Mouse (Mus musculus) myocyte (in vitro differentiated cells): ENCODE measurements around the gene Slc29a4. TPM values are rescaled to one million over a fixed set of nuclear protein-coding genes. Genes with fewer than 3 reads are reported as not detected.

Experiments
- H3K27me3 ChIP-seq: one replicate; pipeline ENCODE4 v1.6.1; 2011; ENCODE audit not compliant: control insufficient read depth, insufficient read depth, insufficient read length
- H3K36me3 ChIP-seq: one replicate; pipeline ENCODE4 v1.6.1; 2011; ENCODE audit not compliant: control insufficient read depth, insufficient read depth
- H3K4me2 ChIP-seq: one replicate; pipeline ENCODE4 v1.6.1; 2011; ENCODE audit warnings: low read depth, control low read depth
- H3K4me3 ChIP-seq: one replicate; pipeline ENCODE4 v1.5.1; 2011; ENCODE audit warnings: mild to moderate bottlenecking, control low read depth, moderate library complexity
- H3K79me2 ChIP-seq: one replicate; pipeline ENCODE4 v1.6.1; 2011; ENCODE audit not compliant: control insufficient read depth, insufficient read depth
- H3ac ChIP-seq: one replicate; pipeline ENCODE4 v1.6.1; 2011; ENCODE audit not compliant: control insufficient read depth, insufficient read length
- CEBPB ChIP-seq: IDR thresholded peaks from 2 replicates; pipeline ENCODE4 v1.6.1; 2011; ENCODE audit warnings: mild to moderate bottlenecking, moderate library complexity; ENCODE audit not compliant: poor library complexity, insufficient read depth, severe bottlenecking
- E2F4 ChIP-seq: IDR thresholded peaks from one replicate; pipeline ENCODE4 v1.6.1; 2011; ENCODE audit warnings: mild to moderate bottlenecking, control low read depth, moderate library complexity; ENCODE audit not compliant: insufficient read depth
- MAX ChIP-seq: IDR thresholded peaks from one replicate; pipeline ENCODE4 v1.6.1; 2011; ENCODE audit warnings: low read depth, mild to moderate bottlenecking, control low read depth
- MYOD1 ChIP-seq, 3 experiments: IDR thresholded peaks; one replicate each; pipeline ENCODE4 v1.6.1; 2011; ENCODE audit warnings: control low read depth in 2 of 3, low read depth in 2 of 3, mild to moderate bottlenecking in 2 of 3, moderate library complexity in 1 of 3; ENCODE audit not compliant: insufficient read length in 2 of 3, control insufficient read depth in 1 of 3
- MYOG ChIP-seq, 3 experiments: IDR thresholded peaks; one replicate each; pipeline ENCODE4 v1.6.1; 2011; ENCODE audit warnings: control low read depth in 2 of 3, low read depth in 2 of 3, mild to moderate bottlenecking in 2 of 3; ENCODE audit not compliant: insufficient read length in 2 of 3, control insufficient read depth in 1 of 3, insufficient read depth in 1 of 3
- POLR2A ChIP-seq: IDR thresholded peaks from one replicate; pipeline ENCODE4 v1.6.1; 2011; ENCODE audit warnings: low read depth, mild to moderate bottlenecking, control low read depth, moderate library complexity; ENCODE audit not compliant: insufficient read length
- POLR2AphosphoS2 ChIP-seq: IDR thresholded peaks from one replicate; pipeline ENCODE4 v1.6.1; 2011; ENCODE audit warnings: low read depth, control low read depth; ENCODE audit not compliant: insufficient read length
- REST ChIP-seq: IDR thresholded peaks from one replicate; pipeline ENCODE4 v1.6.1; 2011; ENCODE audit warnings: mild to moderate bottlenecking, control low read depth, moderate library complexity; ENCODE audit not compliant: insufficient read depth, insufficient read length
- SRF ChIP-seq: IDR thresholded peaks from one replicate; pipeline ENCODE4 v1.6.1; 2011; ENCODE audit warnings: low read depth; ENCODE audit not compliant: control insufficient read depth, insufficient read length
- TCF12 ChIP-seq: IDR thresholded peaks from one replicate; pipeline ENCODE4 v1.6.1; 2011; ENCODE audit warnings: mild to moderate bottlenecking, control low read depth; ENCODE audit not compliant: poor library complexity, insufficient read depth, severe bottlenecking
- TCF3 ChIP-seq: IDR thresholded peaks from one replicate; pipeline ENCODE4 v1.6.1; 2011; ENCODE audit warnings: low read depth, control low read depth; ENCODE audit not compliant: insufficient read length
- USF1 ChIP-seq: IDR thresholded peaks from one replicate; pipeline ENCODE4 v1.6.1; 2011; ENCODE audit warnings: low read depth, mild to moderate bottlenecking, control low read depth, moderate library complexity
- polyA plus RNA-seq: library from polyadenylated mRNA; unstranded; fragments of >200 nt; fragmentation: generic; extraction: Trizol; gene quantifications from one replicate; pipeline ENCODE4 v1.2.1, GENCODE M21; 2012; ENCODE audit warnings: missing spikeins

Slc29a4 gene
- polyA plus RNA-seq, 1 experiment, result not detected

- TF ChIP-seq MYOD1 (IDR thresholded peaks at IDR 0.05; ENCODE audit: control insufficient read depth in 1 of 3, insufficient read length in 2 of 3, low read depth in 2 of 3) (no peak), MAX (no peak), MYOG (IDR thresholded peaks at IDR 0.05; ENCODE audit: control insufficient read depth in 1 of 3, insufficient read depth in 1 of 3, insufficient read length in 2 of 3, low read depth in 2 of 3) (no peak), POLR2A (no peak), E2F4 (no peak), SRF (no peak)
- Histone ChIP-seq H3K36me3 (peaks cover 21% of the 10 kb centered on the region), H3K4me3 (no peak overlapping the region), H3K27me3 (no peaks in the 10 kb centered on the region), H3K79me2 (no peaks in the 10 kb centered on the region), H3ac (no peak overlapping the region), H3K4me2 (no peak overlapping the region)
These were observed 36.0 kb downstream of the Slc29a4 start for GRCm38 (mm10) chr5:142728301-142728700.

- TF ChIP-seq REST (no peak), TCF3 (no peak), POLR2A (no peak), MAX (no peak), SRF (no peak), CEBPB (no peak), TCF12 (no peak), MYOD1 (IDR thresholded peaks at IDR 0.05; ENCODE audit: control insufficient read depth in 1 of 3, insufficient read length in 2 of 3, low read depth in 2 of 3) (no peak), USF1 (no peak), POLR2AphosphoS2 (no peak), E2F4 (no peak), MYOG (IDR thresholded peaks at IDR 0.05; ENCODE audit: control insufficient read depth in 1 of 3, insufficient read depth in 1 of 3, insufficient read length in 2 of 3, low read depth in 2 of 3) (no peak)
- H3K4me2 ChIP-seq, result no peak overlapping the region
These were observed 38.0 kb downstream of the Slc29a4 start for GRCm38 (mm10) chr5:142730295-142730694.

GRCm38 (mm10) chr5:142731916-142732315 is 39.6 kb downstream of the Slc29a4 start:
- peaks cover 40% of the 10 kb centered on the region for H3K36me3 ChIP-seq
- H3ac ChIP-seq, result no peak overlapping the region
- H3K27me3 ChIP-seq, result no peaks in the 10 kb centered on the region
- TF ChIP-seq TCF3 (no peak), SRF (no peak), MYOD1 (IDR thresholded peaks at IDR 0.05; ENCODE audit: control insufficient read depth in 1 of 3, insufficient read length in 2 of 3, low read depth in 2 of 3) (no peak), REST (no peak), E2F4 (no peak), POLR2A (no peak), POLR2AphosphoS2 (no peak), MAX (no peak), CEBPB (no peak), TCF12 (no peak), USF1 (no peak), MYOG (IDR thresholded peaks at IDR 0.05; ENCODE audit: control insufficient read depth in 1 of 3, insufficient read depth in 1 of 3, insufficient read length in 2 of 3, low read depth in 2 of 3) (no peak)
- H3K4me2 ChIP-seq, result no peak overlapping the region
- no peaks in the 10 kb centered on the region for H3K79me2 ChIP-seq
- no peak overlapping the region for H3K4me3 ChIP-seq

More at GRCm38 (mm10) chr5:142730295-142730694, 38.0 kb downstream of the Slc29a4 start:
- Histone ChIP-seq H3K79me2 (no peaks in the 10 kb centered on the region), H3K27me3 (no peaks in the 10 kb centered on the region), H3K36me3 (peaks cover 32% of the 10 kb centered on the region), H3K4me3 (no peak overlapping the region), H3ac (no peak overlapping the region)

GRCm38 (mm10) chr5:142739941-142740340 is 47.6 kb downstream of the Slc29a4 start:
- TF ChIP-seq MYOG (IDR thresholded peaks at IDR 0.05; ENCODE audit: control insufficient read depth in 1 of 3, insufficient read depth in 1 of 3, insufficient read length in 2 of 3, low read depth in 2 of 3) (no peak), CEBPB (no peak), TCF3 (no peak), USF1 (no peak), REST (no peak), POLR2AphosphoS2 (no peak), MYOD1 (IDR thresholded peaks at IDR 0.05; ENCODE audit: control insufficient read depth in 1 of 3, insufficient read length in 2 of 3, low read depth in 2 of 3) (no peak), MAX (no peak), E2F4 (no peak), SRF (no peak), POLR2A (no peak), TCF12 (no peak)
- H3K4me3 ChIP-seq, result no peak overlapping the region
- no peak overlapping the region for H3K4me2 ChIP-seq
- H3K79me2 ChIP-seq, result no peaks in the 10 kb centered on the region
- H3K27me3 ChIP-seq, result no peaks in the 10 kb centered on the region
- H3ac ChIP-seq, result no peak overlapping the region
- H3K36me3 ChIP-seq, result peaks cover 21% of the 10 kb centered on the region
